Comparison of ENCODE assay signal across 25 mouse cellular contexts in the genomic region with DNA sequence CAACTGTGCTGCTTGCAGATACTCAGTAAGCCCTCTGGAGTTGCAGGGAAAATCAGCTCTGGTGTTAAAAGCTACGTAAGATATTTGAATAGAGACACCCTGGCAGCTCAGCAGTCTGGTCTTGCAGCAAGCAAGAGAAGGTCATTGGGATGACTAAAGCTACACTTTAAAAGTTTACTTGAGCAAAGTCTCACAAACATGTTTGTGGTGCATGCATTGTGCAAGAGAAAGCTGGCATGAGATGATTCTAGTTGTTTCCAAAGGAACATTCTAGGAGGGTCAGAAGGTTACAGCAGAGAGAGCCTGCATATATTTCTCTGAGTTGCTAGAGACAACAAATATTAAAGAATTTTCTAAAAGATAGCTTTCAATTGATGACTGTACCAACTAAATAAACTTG.
DNase-seq lines count a peak whose midpoint lies in the region; ATAC-seq and TF ChIP-seq lines count a peak whose summit lies in the region.
"Had no signal": no experiment of that assay in that cellular context is flagged by ENCODE, and none has a peak within 500 bp of the region (broad histone marks: within the 10 kb centered on the region; RNA-seq: fewer than 3 reads in every experiment).

No protein-coding gene starts in this region.

- no peaks in the 10 kb centered on the region for H3K79me2 ChIP-seq in liver, adult 2 months (ENCODE audit: control insufficient read depth, insufficient read depth, low read length)

- no peak overlapping the region for H3K27ac ChIP-seq in liver, adult 2 months (replicated peaks; ENCODE audit: insufficient read depth, low read depth, low read length)
- H3K27ac ChIP-seq in liver, embryonic 11.5 days (ENCODE audit: low read depth, low read length): no peak overlapping the region
- H3K27ac ChIP-seq in hindbrain, embryonic 14.5 days: no peak overlapping the region
- H3K27ac ChIP-seq: embryonic facial prominence, embryonic 15.5 days; forebrain, embryonic 10.5 days; forebrain, embryonic 15.5 days; heart, embryonic 10.5 days; hindbrain, embryonic 15.5 days had no signal

- no peak for TF ChIP-seq CTCF in liver, adult 2 months (IDR thresholded peaks at IDR 0.05; ENCODE audit: low read depth, low read length)

- H3K9ac ChIP-seq in liver, adult 2 months (ENCODE audit: low read depth, low read length): no peak overlapping the region
- no peak overlapping the region for H3K9ac ChIP-seq in liver, embryonic 11.5 days (ENCODE audit: low read depth, low read length)
- no peak overlapping the region for H3K9ac ChIP-seq in hindbrain, embryonic 14.5 days
- H3K9ac ChIP-seq: embryonic facial prominence, embryonic 15.5 days; forebrain, embryonic 15.5 days; hindbrain, embryonic 15.5 days had no signal

- H3K4me1 ChIP-seq in liver, adult 2 months (ENCODE audit: control insufficient read depth, insufficient read depth, low read length): peaks cover 6% of the 10 kb centered on the region; the same call in 1 of the 2 replicates
- H3K4me1 ChIP-seq in liver, embryonic 11.5 days (replicated peaks; ENCODE audit: control insufficient read depth, insufficient read depth, low read length): no peaks in the 10 kb centered on the region
- H3K4me1 ChIP-seq in hindbrain, embryonic 14.5 days (replicated peaks; ENCODE audit: control insufficient read depth, insufficient read depth, low read length): no peaks in the 10 kb centered on the region
- H3K4me1 ChIP-seq: embryonic facial prominence, embryonic 15.5 days; forebrain, embryonic 10.5 days; forebrain, embryonic 15.5 days; heart, embryonic 10.5 days; hindbrain, embryonic 15.5 days had no signal

- H3K27me3 ChIP-seq in liver, adult 2 months (ENCODE audit: control insufficient read depth, insufficient read depth, low read length): no peaks in the 10 kb centered on the region
- no peaks in the 10 kb centered on the region for H3K27me3 ChIP-seq in liver, embryonic 11.5 days (replicated peaks; ENCODE audit: control insufficient read depth, insufficient read depth, low read length)
- H3K27me3 ChIP-seq in hindbrain, embryonic 14.5 days (ENCODE audit: control insufficient read depth, insufficient read depth, low read length): no peaks in the 10 kb centered on the region
- H3K27me3 ChIP-seq: embryonic facial prominence, embryonic 15.5 days; forebrain, embryonic 15.5 days; hindbrain, embryonic 15.5 days had no signal

- 18% methylated on average over 1 of the region's 1 CpGs for WGBS in liver, adult 2 months
- 62% methylated on average over 1 of the region's 1 CpGs for WGBS in liver, embryonic 11.5 days
- 70% methylated on average over 1 of the region's 1 CpGs for WGBS in hindbrain, embryonic 14.5 days

- no peak for TF ChIP-seq POLR2A in liver, adult 2 months (IDR thresholded peaks at IDR 0.05; ENCODE audit: extremely low read depth, insufficient read depth, low read length)

- H3K9me3 ChIP-seq in liver, embryonic 11.5 days (ENCODE audit: control insufficient read depth, low read length): no peaks in the 10 kb centered on the region
- 0 out of 2 replicates have a peak, but pooled peaks cover 3% of the 10 kb centered on the region for H3K9me3 ChIP-seq in hindbrain, embryonic 14.5 days (ENCODE audit: control insufficient read depth, low read length)
- H3K9me3 ChIP-seq: embryonic facial prominence, embryonic 15.5 days; heart, embryonic 10.5 days had no signal

- DNase-seq in liver, adult 2 months (ENCODE audit: extremely low read depth, low read depth, low spot score): peak; percentile 98
- no peak for DNase-seq in liver, embryonic 11.5 days (ENCODE audit: low spot score)
- DNase-seq in NIH3T3 (ENCODE audit: low read depth): peak; percentile 35
- DNase-seq in adrenal gland, adult 8-10 months: peak; percentile 53
- peak; percentile 26 to 39 for DNase-seq in adrenal gland, postnatal 36 days
- no peak for DNase-seq in hindbrain, embryonic 14.5 days (ENCODE audit: low spot score)
- DNase-seq: B cell, adult 2 months; cerebellum, adult 2 months; cerebellum, postnatal 10 days; embryo, embryonic 11 days; gastrocnemius, postnatal 36 days; heart, adult 18-20 months; heart, postnatal 10 days; kidney, adult 8-10 months had no signal

- H3K4me2 ChIP-seq in liver, embryonic 11.5 days: no peak overlapping the region
- no peak overlapping the region for H3K4me2 ChIP-seq in hindbrain, embryonic 14.5 days (replicated peaks)
- H3K4me2 ChIP-seq: embryonic facial prominence, embryonic 15.5 days; forebrain, embryonic 15.5 days; hindbrain, embryonic 15.5 days had no signal

- H3K36me3 ChIP-seq in liver, adult 2 months (ENCODE audit: control insufficient read depth, insufficient read depth, low read length): no peaks in the 10 kb centered on the region
- H3K36me3 ChIP-seq in liver, embryonic 11.5 days (ENCODE audit: control insufficient read depth, insufficient read depth, low read length): no peaks in the 10 kb centered on the region
- no peaks in the 10 kb centered on the region for H3K36me3 ChIP-seq in hindbrain, embryonic 14.5 days (replicated peaks; ENCODE audit: control insufficient read depth, insufficient read depth)
- H3K36me3 ChIP-seq: embryonic facial prominence, embryonic 15.5 days; forebrain, embryonic 10.5 days; forebrain, embryonic 15.5 days; heart, embryonic 10.5 days; hindbrain, embryonic 15.5 days had no signal

- H3K4me3 ChIP-seq in liver, adult 2 months (ENCODE audit: insufficient read depth, low read depth, low read length): no peak overlapping the region
- no peak overlapping the region for H3K4me3 ChIP-seq in liver, embryonic 11.5 days (ENCODE audit: low read depth, low read length)
- H3K4me3 ChIP-seq in hindbrain, embryonic 14.5 days (replicated peaks; ENCODE audit: low read length): no peak overlapping the region
- H3K4me3 ChIP-seq: embryonic facial prominence, embryonic 15.5 days; erythroblast, embryonic 14.5 days; forebrain, embryonic 10.5 days; forebrain, embryonic 15.5 days; heart, embryonic 10.5 days; hindbrain, embryonic 15.5 days had no signal

- no peak for ATAC-seq in liver, embryonic 11.5 days (replicated peaks; ENCODE audit: low FRiP score)
- no peak for ATAC-seq in CD4-positive, CD25-positive, alpha-beta regulatory T cell, adult 4 months
- ATAC-seq in hindbrain, embryonic 14.5 days (ENCODE audit: low FRiP score): no peak
- ATAC-seq: activated CD4-positive, CD25-positive, alpha-beta regulatory T cell, adult 4 months; forebrain, embryonic 15.5 days; inflammation-experienced regulatory T-cells, adult 6 months; intestine, postnatal 0 days; Patski had no signal

Comparison
In these comparisons a context has a peak if more than half of its experiments do, and no peak if none do; other contexts are left out.
1. DNase-seq: peak in liver, adult 2 months (single experiment), NIH3T3 (single experiment), adrenal gland, adult 8-10 months (single experiment) and adrenal gland, postnatal 36 days (2 of 2); none in liver, embryonic 11.5 days (single experiment) and hindbrain, embryonic 14.5 days (single experiment).